Mouse (Mus musculus): ENCODE measurements around the gene Gm10300. TPM values are rescaled to one million over a fixed set of nuclear protein-coding genes. Genes with fewer than 3 reads are reported as not detected.

The Gm10300 gene
- 0.20 TPM for polyA plus RNA-seq (2017; shearing (Covaris generic))

GRCm38 (mm10) chr4:132074077-132074932, at the start of gene Gm10300:
Gene Gm10300 (plus strand): TSS chr4:132074697.

GRCm38 (mm10) chr4:132074933-132075769, 654 bp downstream of the Gm10300 start, which contains the start of gene Epb41:
Gene Epb41 (minus strand): TSS chr4:132075321.

Other genes starting within 250 kb of the Gm10300 start
- gene Ptpru, start 236.4 kb upstream of the Gm10300 start, polyA plus RNA-seq (2017; shearing (Covaris generic)), result 0.09 TPM
- 28.7 TPM for gene Mecr, start 231.2 kb upstream of the Gm10300 start, polyA plus RNA-seq (2017; shearing (Covaris generic))
- 159 TPM for gene Srsf4, start 201.1 kb upstream of the Gm10300 start, polyA plus RNA-seq (2017; shearing (Covaris generic))
- gene Tmem200b, start 152.9 kb upstream of the Gm10300 start, polyA plus RNA-seq (2017; shearing (Covaris generic)), result not detected
- gene Epb41, start 624 bp downstream of the Gm10300 start, polyA plus RNA-seq (2017; shearing (Covaris generic)), result 230 TPM
- not detected for gene Oprd1, start 69.8 kb downstream of the Gm10300 start, polyA plus RNA-seq (2017; shearing (Covaris generic))
- gene Ythdf2, start 137.6 kb downstream of the Gm10300 start, polyA plus RNA-seq (2017; shearing (Covaris generic)), result 94.5 TPM
- 4.5 TPM for gene Gmeb1, start 186.9 kb downstream of the Gm10300 start, polyA plus RNA-seq (2017; shearing (Covaris generic))
- gene Taf12, start 199.7 kb downstream of the Gm10300 start, polyA plus RNA-seq (2017; shearing (Covaris generic)), result 45.0 TPM
- not detected for gene Rab42, start 228.7 kb downstream of the Gm10300 start, polyA plus RNA-seq (2017; shearing (Covaris generic))